Mouse (Mus musculus): ENCODE results near the gene Crlf1.

DNA sequence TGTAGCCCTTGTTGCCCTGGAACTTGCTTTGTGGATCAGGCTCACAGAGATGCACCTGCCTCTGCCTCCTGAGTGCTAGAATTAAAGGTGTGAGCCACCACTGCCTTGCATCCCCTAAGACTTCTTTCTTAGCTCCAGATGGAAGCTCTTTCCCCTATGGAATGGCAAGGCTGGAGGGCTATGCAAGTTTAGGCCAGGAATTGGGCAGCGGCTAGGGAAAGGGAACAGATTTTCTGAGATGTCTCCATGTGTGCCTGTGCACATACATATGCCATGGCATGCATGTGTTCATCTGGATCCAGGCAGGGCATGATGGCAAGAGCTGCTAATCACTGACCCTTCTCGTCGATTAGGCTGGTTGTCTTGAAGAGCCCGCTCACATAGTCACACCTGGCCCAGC is 27.3 kb upstream of the Crlf1 start:
- TF ChIP-seq EP300 (IDR thresholded peaks at IDR 0.05; ENCODE audit: low read depth) = no peak
- TF ChIP-seq CTCF (IDR thresholded peaks at IDR 0.05; ENCODE audit: low read depth) = no peak

Measured in liver, postnatal 0 days (tissue).